Mouse (Mus musculus): ENCODE results near the gene Gm28036. TPM values are rescaled to one million over a fixed set of nuclear protein-coding genes. Genes with fewer than 3 reads are reported as not detected.

Gene Gm28036
- polyA plus RNA-seq, 1 experiment from 2014 or later: 9.4 TPM

DNA sequence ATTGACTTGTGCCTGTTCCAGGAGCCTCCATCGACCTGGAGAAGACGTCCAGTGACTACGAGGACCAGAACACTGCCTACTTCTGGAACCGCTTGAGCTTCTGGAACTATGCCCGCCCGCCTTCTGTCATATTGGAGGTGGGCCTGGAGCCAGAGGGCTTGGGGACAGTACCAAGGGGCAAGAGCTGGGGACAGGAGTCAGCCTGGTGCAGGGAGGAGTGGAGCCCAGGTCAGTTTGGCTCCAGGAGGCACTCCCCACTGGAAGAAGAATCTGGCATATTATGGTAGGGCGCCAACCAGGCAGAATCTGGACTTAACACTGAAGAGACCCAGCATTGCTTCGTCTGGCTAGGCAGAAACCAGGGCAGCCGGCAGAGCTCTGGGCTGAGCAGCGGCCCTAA is 59.0 kb downstream of the Gm28036 start:
- Histone ChIP-seq H3K27me3 (ENCODE audit: control insufficient read depth, insufficient read depth, low read length) (no peaks in the 10 kb centered on the region), H3K9me3 (ENCODE audit: control insufficient read depth, low read length) (peaks cover 3% of the 10 kb centered on the region; the same call in 1 of the 2 replicates), H3K9ac (ENCODE audit: low read length) (no peak overlapping the region), H3K27ac (replicated peaks in 1 of 2; ENCODE audit: control insufficient read depth in 1 of 2, insufficient read depth in 1 of 2, low read depth in 2 of 2, low read length in 2 of 2) (no peak overlapping the region), H3K4me1 (ENCODE audit: control insufficient read depth in 2 of 2, insufficient read depth in 2 of 2, low read length in 2 of 2) (peaks cover 2 to 6% of the 10 kb centered on the region in 2 experiments; a peak in 3 of 4 replicates), H3K36me3 (ENCODE audit: control insufficient read depth, insufficient read depth, low read length) (peaks cover 41% of the 10 kb centered on the region), H3K4me3 (ENCODE audit: control insufficient read depth in 1 of 2, insufficient read depth in 1 of 2, low read depth in 1 of 2, low read length in 2 of 2) (no peak overlapping the region), H3K4me2 (ENCODE audit: low read length) (no peak overlapping the region)
- WGBS: 88% methylated on average over 10 of the region's 10 CpGs
- no peak for ATAC-seq (ENCODE audit: insufficient number of reproducible peaks, insufficient read depth, low FRiP score, low read depth)

DNA sequence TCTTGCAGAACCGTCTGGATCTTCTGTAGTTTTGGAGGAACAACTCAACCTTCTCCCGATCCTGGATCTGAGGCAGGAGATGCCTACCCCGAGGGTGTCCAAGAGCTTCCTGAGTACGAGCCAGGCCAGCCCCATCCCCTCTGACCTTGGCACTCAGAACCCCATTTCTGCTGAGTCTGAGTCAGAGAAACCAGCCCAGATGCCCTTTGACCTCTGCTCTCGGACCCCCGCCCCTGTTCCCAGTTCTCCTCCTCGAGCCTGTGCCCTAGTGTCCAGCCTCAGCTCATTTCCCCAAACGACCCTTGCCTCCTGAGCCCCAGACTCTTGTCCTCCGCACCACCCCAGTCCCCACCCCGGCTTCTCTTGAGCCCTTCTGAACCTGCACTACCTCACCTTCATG is 60.8 kb downstream of the Gm28036 start:
- Histone ChIP-seq H3K4me3 (ENCODE audit: control insufficient read depth in 1 of 2, insufficient read depth in 1 of 2, low read depth in 1 of 2, low read length in 2 of 2) (peak overlapping the region; percentile 78 to 83), H3K9me3 (ENCODE audit: control insufficient read depth, low read length) (peaks cover 3% of the 10 kb centered on the region; the same call in 1 of the 2 replicates), H3K36me3 (ENCODE audit: control insufficient read depth, insufficient read depth, low read length) (peaks cover 24% of the 10 kb centered on the region), H3K27me3 (ENCODE audit: control insufficient read depth, insufficient read depth, low read length) (no peaks in the 10 kb centered on the region), H3K4me1 (ENCODE audit: control insufficient read depth in 2 of 2, insufficient read depth in 2 of 2, low read length in 2 of 2) (peaks cover 2 to 6% of the 10 kb centered on the region in 2 experiments; a peak in 3 of 4 replicates), H3K27ac (replicated peaks in 1 of 2; ENCODE audit: control insufficient read depth in 1 of 2, insufficient read depth in 1 of 2, low read depth in 2 of 2, low read length in 2 of 2) (no peak overlapping the region), H3K9ac (ENCODE audit: low read length) (peak overlapping the region; percentile 84), H3K4me2 (ENCODE audit: low read length) (peak overlapping the region; percentile 97)
- ATAC-seq (ENCODE audit: insufficient number of reproducible peaks, insufficient read depth, low FRiP score, low read depth): peak; percentile 4; the same call in 1 of the 2 replicates
- 37% methylated on average over 10 of the region's 10 CpGs for WGBS

DNA sequence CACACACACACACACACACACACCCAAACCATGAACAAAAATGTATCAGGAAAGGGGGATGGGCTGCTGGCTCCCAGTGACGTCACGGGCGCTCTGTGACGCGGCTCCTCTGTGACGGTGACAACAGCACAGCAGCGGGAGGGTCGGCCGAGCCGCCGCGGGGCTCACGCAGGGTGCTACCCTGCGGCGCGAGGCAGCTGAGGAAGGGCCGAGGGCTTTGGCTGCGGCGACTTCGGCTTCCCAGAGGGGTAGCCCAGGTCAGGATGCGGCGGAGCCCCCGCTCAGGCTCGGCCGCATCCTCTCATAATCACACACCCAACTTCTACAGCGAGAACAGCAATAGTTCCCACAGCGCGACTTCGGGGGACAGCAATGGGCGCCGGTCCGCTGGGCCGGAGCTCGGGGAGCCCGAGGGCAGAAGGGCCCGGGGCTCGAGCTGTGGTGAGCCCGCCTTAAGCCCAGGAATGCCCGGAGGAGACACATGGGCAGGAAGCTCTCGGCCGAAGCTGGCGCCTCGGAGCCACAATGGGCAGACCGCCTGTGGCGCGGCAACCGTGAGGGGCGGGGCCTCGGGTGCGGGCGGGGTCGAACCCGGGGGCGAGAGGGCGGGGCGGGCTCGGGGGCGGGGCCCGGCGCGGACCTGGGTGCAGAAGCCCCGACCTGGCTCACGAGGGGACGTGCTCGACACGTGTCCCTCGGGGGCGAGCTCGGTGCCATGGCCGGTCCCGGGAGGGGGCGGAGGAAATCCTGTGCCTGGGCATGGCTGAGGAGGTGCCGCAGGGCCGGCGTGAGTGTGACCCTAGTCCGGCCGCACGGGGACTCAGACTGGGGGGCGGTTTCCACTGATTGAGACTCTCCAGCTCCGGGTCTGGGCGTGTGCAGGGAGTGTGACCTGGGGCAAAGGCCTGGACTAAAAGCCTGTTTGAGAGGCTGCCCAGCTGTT is 61.5 kb downstream of the Gm28036 start, which contains the start of gene Spag4:
Gene Spag4, plus strand, starts transcription at position 77 of the 943 bp plus-strand sequence.
- Histone ChIP-seq H3K36me3 (ENCODE audit: control insufficient read depth, insufficient read depth, low read length) (peaks cover 17% of the 10 kb centered on the region), H3K4me2 (ENCODE audit: low read length) (peak within 1 kb of the TSS; percentile 97), H3K4me3 (ENCODE audit: control insufficient read depth in 1 of 2, insufficient read depth in 1 of 2, low read depth in 1 of 2, low read length in 2 of 2) (peak within 1 kb of the TSS; percentile 78 to 83), H3K9me3 (ENCODE audit: control insufficient read depth, low read length) (peaks cover 3% of the 10 kb centered on the region; the same call in 1 of the 2 replicates), H3K4me1 (ENCODE audit: control insufficient read depth in 2 of 2, insufficient read depth in 2 of 2, low read length in 2 of 2) (peaks cover 2 to 6% of the 10 kb centered on the region in 2 experiments; a peak in 3 of 4 replicates), H3K27me3 (ENCODE audit: control insufficient read depth, insufficient read depth, low read length) (no peaks in the 10 kb centered on the region), H3K9ac (ENCODE audit: low read length) (peak within 1 kb of the TSS; percentile 84), H3K27ac (replicated peaks in 1 of 2; ENCODE audit: control insufficient read depth in 1 of 2, insufficient read depth in 1 of 2, low read depth in 2 of 2, low read length in 2 of 2) (peak within 1 kb of the TSS; percentile 58 to 75)
- WGBS: under 1% methylated on average over 81 of the region's 81 CpGs
- ATAC-seq (ENCODE audit: insufficient number of reproducible peaks, insufficient read depth, low FRiP score, low read depth): peak; percentile 77

DNA sequence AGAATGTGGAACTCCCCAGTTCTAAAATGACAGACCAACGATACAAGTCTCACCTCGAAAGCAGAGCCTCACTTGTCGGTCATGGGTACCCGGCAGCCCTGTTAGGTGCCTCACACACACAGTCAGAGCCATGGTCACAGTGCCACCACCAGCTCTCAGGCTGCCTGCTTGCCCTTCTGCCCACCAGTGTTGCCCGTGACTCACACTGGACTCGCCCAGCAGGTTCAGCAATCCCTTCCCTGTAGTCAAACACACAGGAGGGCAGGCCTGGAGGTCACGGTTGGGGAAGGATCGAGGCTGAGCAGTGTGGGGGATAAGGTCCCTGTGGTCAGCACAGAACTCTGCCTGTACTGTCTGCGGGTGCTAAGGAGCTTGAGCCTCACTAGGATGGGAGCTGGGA is 74.1 kb downstream of the Gm28036 start, which contains the start of gene Fer1l4:
Gene Fer1l4, minus strand, starts transcription at position 132 of the 400 bp plus-strand sequence.
- no peak for ATAC-seq (ENCODE audit: insufficient number of reproducible peaks, insufficient read depth, low FRiP score, low read depth)
- H3K9ac ChIP-seq (ENCODE audit: low read length): no peak within 1 kb of the TSS
- H3K4me3 ChIP-seq (ENCODE audit: control insufficient read depth in 1 of 2, insufficient read depth in 1 of 2, low read depth in 1 of 2, low read length in 2 of 2): no peak within 1 kb of the TSS
- WGBS: 79% methylated on average over 9 of the region's 9 CpGs
- H3K27ac ChIP-seq (replicated peaks in 1 of 2; ENCODE audit: control insufficient read depth in 1 of 2, insufficient read depth in 1 of 2, low read depth in 2 of 2, low read length in 2 of 2): no peak within 1 kb of the TSS
- no peak within 1 kb of the TSS for H3K4me2 ChIP-seq (ENCODE audit: low read length)
- no peaks in the 10 kb centered on the region for H3K9me3 ChIP-seq (ENCODE audit: control insufficient read depth, low read length)
- H3K4me1 ChIP-seq (ENCODE audit: control insufficient read depth in 2 of 2, insufficient read depth in 2 of 2, low read length in 2 of 2): no peaks in the 10 kb centered on the region
- H3K27me3 ChIP-seq (ENCODE audit: control insufficient read depth, insufficient read depth, low read length): peaks cover 5% of the 10 kb centered on the region; the same call in 1 of the 2 replicates
- no peaks in the 10 kb centered on the region for H3K36me3 ChIP-seq (ENCODE audit: control insufficient read depth, insufficient read depth, low read length)

DNA sequence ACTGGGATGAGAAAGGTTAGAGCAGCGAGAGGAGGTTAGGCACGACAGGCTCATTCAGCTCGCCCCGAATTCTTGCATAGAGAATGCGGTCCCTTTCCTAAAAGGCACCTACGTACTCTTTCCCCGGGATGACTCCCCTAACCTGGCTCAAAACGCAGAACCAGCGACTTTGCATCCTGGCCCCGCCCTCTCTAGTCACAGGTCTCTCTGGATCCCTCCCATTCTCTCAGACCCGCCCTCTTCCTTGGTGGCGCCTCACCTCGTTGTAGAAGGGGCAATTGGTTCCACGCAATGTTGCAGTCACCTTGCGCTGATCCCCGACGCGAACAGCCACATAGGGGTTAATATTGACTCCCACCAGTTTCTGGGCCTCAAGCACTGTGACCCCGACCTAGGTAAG is 79.0 kb downstream of the Gm28036 start:
- ATAC-seq (ENCODE audit: insufficient number of reproducible peaks, insufficient read depth, low FRiP score, low read depth): no peak
- WGBS: 10% methylated on average over 19 of the region's 19 CpGs
- Histone ChIP-seq H3K9me3 (ENCODE audit: control insufficient read depth, low read length) (no peaks in the 10 kb centered on the region), H3K27ac (replicated peaks in 1 of 2; ENCODE audit: control insufficient read depth in 1 of 2, insufficient read depth in 1 of 2, low read depth in 2 of 2, low read length in 2 of 2) (no peak overlapping the region), H3K9ac (ENCODE audit: low read length) (no peak overlapping the region), H3K4me2 (ENCODE audit: low read length) (peak overlapping the region; percentile 34; the same call in 1 of the 2 replicates), H3K4me3 (ENCODE audit: control insufficient read depth in 1 of 2, insufficient read depth in 1 of 2, low read depth in 1 of 2, low read length in 2 of 2) (no peak overlapping the region), H3K27me3 (ENCODE audit: control insufficient read depth, insufficient read depth, low read length) (peaks cover 20% of the 10 kb centered on the region), H3K4me1 (ENCODE audit: control insufficient read depth in 2 of 2, insufficient read depth in 2 of 2, low read length in 2 of 2) (no peaks in the 10 kb centered on the region), H3K36me3 (ENCODE audit: control insufficient read depth, insufficient read depth, low read length) (no peaks in the 10 kb centered on the region)

DNA sequence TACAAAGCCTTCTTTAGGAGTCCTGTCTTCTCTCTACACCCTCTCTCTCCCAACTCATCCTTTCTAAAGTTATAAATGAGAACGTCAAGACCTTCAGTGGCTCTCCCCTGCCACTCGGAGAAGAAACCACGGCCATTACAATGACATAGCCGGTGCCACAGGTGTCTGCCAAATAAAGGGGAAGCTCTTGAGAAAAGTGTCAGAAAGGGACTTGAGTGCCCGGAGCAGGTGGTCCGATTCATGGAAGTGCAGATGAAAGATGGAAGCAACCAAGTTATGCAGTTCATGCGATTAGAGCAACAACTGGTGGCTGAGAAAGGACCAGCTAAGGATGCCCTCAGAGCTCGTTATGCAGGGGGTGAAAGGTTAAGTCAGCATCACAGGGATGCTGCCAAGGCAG is 84.0 kb downstream of the Gm28036 start:
- Histone ChIP-seq H3K4me3 (ENCODE audit: control insufficient read depth in 1 of 2, insufficient read depth in 1 of 2, low read depth in 1 of 2, low read length in 2 of 2) (no peak overlapping the region), H3K9me3 (ENCODE audit: control insufficient read depth, low read length) (no peaks in the 10 kb centered on the region), H3K27me3 (ENCODE audit: control insufficient read depth, insufficient read depth, low read length) (peaks cover 16% of the 10 kb centered on the region), H3K4me2 (ENCODE audit: low read length) (no peak overlapping the region), H3K36me3 (ENCODE audit: control insufficient read depth, insufficient read depth, low read length) (no peaks in the 10 kb centered on the region), H3K4me1 (ENCODE audit: control insufficient read depth in 2 of 2, insufficient read depth in 2 of 2, low read length in 2 of 2) (no peaks in the 10 kb centered on the region), H3K9ac (ENCODE audit: low read length) (no peak overlapping the region), H3K27ac (replicated peaks in 1 of 2; ENCODE audit: control insufficient read depth in 1 of 2, insufficient read depth in 1 of 2, low read depth in 2 of 2, low read length in 2 of 2) (no peak overlapping the region)
- ATAC-seq (ENCODE audit: insufficient number of reproducible peaks, insufficient read depth, low FRiP score, low read depth): no peak
- 80% methylated on average over 8 of the region's 8 CpGs for WGBS

DNA sequence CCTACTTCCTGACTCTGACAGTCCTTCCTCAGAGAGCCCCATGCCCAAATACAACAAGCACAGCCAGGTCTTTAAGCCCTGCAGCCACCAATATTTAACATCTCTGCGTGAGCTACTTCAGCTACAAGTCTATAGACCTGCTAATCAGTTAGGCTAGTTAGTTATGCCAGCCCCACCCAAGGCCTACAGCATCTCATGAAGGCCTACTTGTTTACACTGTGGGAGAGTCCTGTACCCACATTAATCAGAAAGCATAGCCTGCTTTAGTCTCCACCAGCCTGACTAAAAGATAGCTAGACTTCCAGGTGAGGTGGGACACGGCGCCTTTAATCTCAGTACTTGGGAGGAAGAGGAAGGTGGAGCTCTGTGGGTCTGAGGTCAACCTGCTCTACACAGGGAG is 87.5 kb downstream of the Gm28036 start:
- Histone ChIP-seq H3K27me3 (ENCODE audit: control insufficient read depth, insufficient read depth, low read length) (no peaks in the 10 kb centered on the region), H3K36me3 (ENCODE audit: control insufficient read depth, insufficient read depth, low read length) (no peaks in the 10 kb centered on the region), H3K4me1 (ENCODE audit: control insufficient read depth in 2 of 2, insufficient read depth in 2 of 2, low read length in 2 of 2) (no peaks in the 10 kb centered on the region), H3K9ac (ENCODE audit: low read length) (no peak overlapping the region), H3K4me2 (ENCODE audit: low read length) (no peak overlapping the region), H3K9me3 (ENCODE audit: control insufficient read depth, low read length) (no peaks in the 10 kb centered on the region), H3K27ac (replicated peaks in 1 of 2; ENCODE audit: control insufficient read depth in 1 of 2, insufficient read depth in 1 of 2, low read depth in 2 of 2, low read length in 2 of 2) (no peak overlapping the region), H3K4me3 (ENCODE audit: control insufficient read depth in 1 of 2, insufficient read depth in 1 of 2, low read depth in 1 of 2, low read length in 2 of 2) (no peak overlapping the region)
- ATAC-seq (ENCODE audit: insufficient number of reproducible peaks, insufficient read depth, low FRiP score, low read depth): no peak
- 88% methylated on average over 3 of the region's 3 CpGs for WGBS

Data from heart, embryonic 14.5 days (tissue).